Mouse (Mus musculus) intestine, postnatal 0 days (tissue): ENCODE measurements at regions not wholly inside any gene's neighbourhood (a gene's known extent, or its start where the extent isn't known, plus 50 kb on each side); places are given as distances from the start of the nearest gene placed in this dataset.
"Not testable (repeated sequence)": the region's sequence is repeated elsewhere in the genome, so short reads cannot be mapped to it uniquely, and the experiment has no call there.

Experiments
- ATAC-seq: fragments of 200-750 bp; cut with Nextera tagmentation; 2 replicates; pipeline ENCODE4 v1.8.0; 2017; ENCODE audit warnings: mild to moderate bottlenecking, moderate TSS enrichment, moderate library complexity
- H3K27ac ChIP-seq: fragments of 300-500 bp; sonication (generic); 2 replicates; pipeline ENCODE4 v1.5.1; 2014; ENCODE audit warnings: mild to moderate bottlenecking, low read depth, low read length, moderate library complexity
- H3K27me3 ChIP-seq: fragments of 300-500 bp; sonication (generic); replicated peaks from 2 replicates; pipeline ENCODE4 v1.6.1; 2014; ENCODE audit warnings: low read length, mixed read lengths; ENCODE audit not compliant: control insufficient read depth, insufficient read depth
- H3K36me3 ChIP-seq: fragments of 300-500 bp; sonication (generic); 2 replicates; pipeline ENCODE4 v1.6.1; 2014; ENCODE audit warnings: mild to moderate bottlenecking, moderate library complexity; ENCODE audit not compliant: control insufficient read depth, insufficient read depth
- H3K4me1 ChIP-seq: fragments of 300-500 bp; sonication (generic); replicated peaks from 2 replicates; pipeline ENCODE4 v1.6.1; 2014; ENCODE audit warnings: antibody characterized with exemption, low read length, mixed read lengths; ENCODE audit not compliant: control insufficient read depth, insufficient read depth
- H3K4me2 ChIP-seq: fragments of 300-500 bp; sonication (generic); replicated peaks from 2 replicates; pipeline ENCODE4 v1.6.1; 2014; ENCODE audit warnings: low read depth, mild to moderate bottlenecking, moderate library complexity
- H3K4me3 ChIP-seq: fragments of 300-500 bp; sonication (generic); 2 replicates; pipeline ENCODE4 v1.5.1; 2014; ENCODE audit warnings: low read depth, low read length
- H3K9ac ChIP-seq: fragments of 300-500 bp; sonication (generic); 2 replicates; pipeline ENCODE4 v1.6.1; 2014; ENCODE audit warnings: mild to moderate bottlenecking, low read depth, low read length
- H3K9me3 ChIP-seq: fragments of 300-500 bp; sonication (generic); 2 replicates; pipeline ENCODE4 v1.6.1; 2016; ENCODE audit warnings: mixed run types; ENCODE audit not compliant: control insufficient read depth
- CTCF ChIP-seq: sonication (generic); IDR thresholded peaks from 2 replicates; pipeline ENCODE4 v1.5.1; 2016; ENCODE audit warnings: low read depth, mild to moderate bottlenecking, control low read depth, antibody characterized with exemption, moderate library complexity
- WGBS: fragments of 180-500 bp; shearing (Covaris S2); extraction: QIAGEN DNeasy Blood & Tissue Kit; methylation state at CpG from one replicate; pipeline ENCODE4 v1.1.7; 2014; 5-methylcytosine and 5-hydroxymethylcytosine counted together

DNA sequence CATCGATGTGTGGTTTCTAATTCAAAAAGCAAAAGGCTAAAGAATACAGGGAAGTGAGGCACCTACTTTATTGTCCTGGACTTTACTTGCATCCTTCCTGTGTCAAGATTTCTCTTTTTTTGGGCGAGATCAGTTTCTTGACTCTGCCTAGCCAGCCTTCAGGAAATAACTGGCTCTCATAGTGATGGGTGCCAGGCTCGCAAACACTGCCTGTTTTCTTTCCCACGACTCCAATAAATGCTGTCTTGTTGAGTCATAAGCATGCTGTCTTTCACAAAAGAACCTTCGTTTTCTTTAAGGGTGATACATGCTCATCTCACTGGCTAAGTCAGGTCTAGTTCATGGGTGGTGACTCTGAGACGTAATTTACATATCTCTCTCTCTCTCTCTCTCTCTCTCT lies 222.1 kb upstream of the Flrt2 start:
- Histone ChIP-seq H3K36me3 (no peaks in the 10 kb centered on the region), H3K9ac (no peak overlapping the region), H3K27ac (no peak overlapping the region), H3K4me1 (no peaks in the 10 kb centered on the region), H3K27me3 (no peaks in the 10 kb centered on the region), H3K4me2 (no peak overlapping the region), H3K9me3 (no peaks in the 10 kb centered on the region), H3K4me3 (no peak overlapping the region)
- WGBS, result 60% methylated on average over 6 of the region's 6 CpGs
- TF ChIP-seq CTCF, result no peak
- ATAC-seq, result no peak

DNA sequence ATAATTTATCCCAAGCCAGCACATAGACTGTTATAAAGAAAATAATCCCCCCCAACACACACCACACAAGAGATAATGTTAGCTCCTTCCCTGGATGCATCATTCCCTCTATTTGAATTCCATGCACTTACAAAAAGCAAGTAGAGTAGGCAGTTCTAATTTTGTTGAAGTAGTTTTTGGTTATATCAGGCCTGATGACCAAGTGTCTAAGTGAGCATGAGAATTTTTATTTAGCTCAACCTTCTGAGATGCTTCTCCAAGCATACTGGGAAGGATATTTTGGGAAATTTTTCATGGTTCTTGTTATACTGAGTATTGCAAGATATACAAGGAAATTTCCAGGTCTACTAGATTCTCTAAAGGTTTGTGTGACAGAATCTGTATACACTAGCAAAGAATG lies 205.5 kb upstream of the Flrt2 start:
- Histone ChIP-seq H3K27ac (no peak overlapping the region), H3K9ac (no peak overlapping the region), H3K4me1 (no peaks in the 10 kb centered on the region), H3K4me3 (no peak overlapping the region), H3K27me3 (no peaks in the 10 kb centered on the region), H3K9me3 (no peaks in the 10 kb centered on the region), H3K4me2 (no peak overlapping the region), H3K36me3 (no peaks in the 10 kb centered on the region)
- no peak for TF ChIP-seq CTCF
- no peak for ATAC-seq

DNA sequence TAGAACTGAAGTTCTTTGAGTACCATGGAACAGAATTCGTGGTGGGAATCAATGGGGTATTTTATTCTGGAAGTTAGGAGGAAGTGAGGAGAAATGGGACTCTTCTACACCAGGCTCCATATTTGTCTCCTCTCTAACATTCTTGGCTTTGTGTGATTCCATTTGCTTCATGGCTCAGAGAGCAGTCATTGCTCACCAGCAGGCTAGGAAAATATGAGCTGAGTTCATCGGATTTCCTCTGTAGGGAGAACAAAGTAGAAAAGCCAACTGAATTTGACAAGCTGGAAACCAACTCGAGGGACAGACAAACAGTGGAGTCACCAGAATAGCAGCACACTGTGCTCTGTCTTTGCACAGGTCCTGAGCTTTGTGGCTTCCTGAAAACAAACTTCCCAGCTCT lies 203.7 kb upstream of the Flrt2 start:
- H3K9me3 ChIP-seq, result no peaks in the 10 kb centered on the region
- H3K9ac ChIP-seq, result no peak overlapping the region
- H3K4me1 ChIP-seq, result no peaks in the 10 kb centered on the region
- H3K27ac ChIP-seq, result no peak overlapping the region
- no peaks in the 10 kb centered on the region for H3K36me3 ChIP-seq
- 57% methylated on average over 3 of the region's 3 CpGs for WGBS
- no peaks in the 10 kb centered on the region for H3K27me3 ChIP-seq
- H3K4me3 ChIP-seq, result no peak overlapping the region
- no peak for ATAC-seq
- no peak for TF ChIP-seq CTCF
- no peak overlapping the region for H3K4me2 ChIP-seq

DNA sequence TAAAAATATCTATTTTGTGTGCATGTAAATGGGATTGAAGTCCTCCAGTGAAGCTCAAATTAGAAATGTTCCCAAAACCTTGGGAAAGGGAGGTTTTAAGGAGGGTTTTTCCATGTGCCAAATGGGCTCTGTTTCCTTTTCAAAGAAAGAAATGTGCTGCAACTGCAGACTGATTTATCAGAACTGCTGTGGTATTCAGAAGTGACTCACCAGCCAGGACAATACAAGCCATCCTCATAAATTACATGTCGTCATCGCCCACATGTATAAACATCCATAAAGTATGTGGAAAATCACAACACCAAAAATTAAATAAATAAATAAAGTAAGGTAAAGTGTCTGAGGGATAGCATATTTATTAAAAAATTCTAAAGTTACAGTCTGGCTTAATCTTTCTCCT lies 202.7 kb upstream of the Flrt2 start:
- Histone ChIP-seq H3K9ac (no peak overlapping the region), H3K27ac (no peak overlapping the region), H3K36me3 (no peaks in the 10 kb centered on the region), H3K27me3 (no peaks in the 10 kb centered on the region), H3K4me2 (no peak overlapping the region), H3K4me1 (no peaks in the 10 kb centered on the region), H3K4me3 (no peak overlapping the region), H3K9me3 (no peaks in the 10 kb centered on the region)
- no peak for TF ChIP-seq CTCF
- 80% methylated on average over 2 of the region's 2 CpGs for WGBS
- no peak for ATAC-seq

DNA sequence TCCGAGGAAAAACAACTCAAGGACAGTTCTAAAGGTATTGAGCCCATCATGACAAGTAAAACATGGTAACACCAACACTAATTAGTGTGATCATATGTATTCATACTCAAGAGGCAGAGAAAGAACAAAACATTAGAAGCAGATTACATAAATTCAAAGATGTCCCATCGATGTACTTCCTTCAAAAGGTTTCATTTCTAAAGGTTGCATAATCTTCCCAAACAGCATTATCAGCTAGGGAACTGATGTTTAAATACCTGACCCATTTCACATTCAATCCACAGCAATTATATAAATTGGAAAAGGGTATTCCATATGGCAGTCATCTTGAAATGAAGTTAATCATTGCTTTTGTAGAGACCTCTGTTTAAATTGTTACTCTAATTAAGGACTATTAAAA lies 202.2 kb upstream of the Flrt2 start:
- Histone ChIP-seq H3K9ac (no peak overlapping the region), H3K27ac (no peak overlapping the region), H3K27me3 (no peaks in the 10 kb centered on the region), H3K4me3 (no peak overlapping the region), H3K4me1 (no peaks in the 10 kb centered on the region), H3K4me2 (no peak overlapping the region), H3K9me3 (no peaks in the 10 kb centered on the region), H3K36me3 (no peaks in the 10 kb centered on the region)
- no peak for ATAC-seq
- WGBS, result 81% methylated on average over 2 of the region's 2 CpGs
- TF ChIP-seq CTCF, result no peak

DNA sequence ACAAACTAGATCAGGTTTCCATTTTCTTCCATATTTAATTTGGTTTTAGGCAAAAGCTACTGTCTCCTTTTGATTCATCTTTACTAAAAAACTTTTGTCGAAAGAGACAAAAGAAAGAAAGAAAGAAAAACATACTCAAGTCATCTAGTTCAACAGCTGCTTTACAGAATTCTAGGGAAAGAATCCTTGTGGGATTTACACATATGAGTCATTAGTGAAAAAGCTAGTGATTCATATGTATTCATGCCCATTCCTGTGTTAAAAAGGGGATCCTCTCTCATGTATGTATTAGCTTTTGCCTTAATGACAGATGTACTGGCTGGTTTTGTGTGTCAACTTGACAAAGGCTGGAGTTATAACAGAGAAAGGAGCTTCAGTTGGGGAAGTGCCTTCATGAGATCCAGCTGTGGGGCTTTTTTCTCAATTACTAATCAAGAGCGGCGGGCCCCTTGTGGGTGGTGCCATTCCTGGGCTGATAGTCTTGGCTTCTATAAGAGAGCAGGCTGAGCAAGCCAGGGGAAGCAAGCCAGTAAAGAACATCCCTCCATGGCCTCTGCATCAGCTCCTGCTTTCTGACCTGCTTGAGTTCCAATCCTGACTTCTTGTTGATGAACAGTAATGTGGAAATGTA lies 200.1 kb upstream of the Flrt2 start:
- not testable (repeated sequence) for H3K27ac ChIP-seq, H3K4me2 ChIP-seq, H3K4me3 ChIP-seq, H3K4me1 ChIP-seq, H3K36me3 ChIP-seq, H3K9me3 ChIP-seq, H3K27me3 ChIP-seq, H3K9ac ChIP-seq, ATAC-seq
- WGBS, result 80% methylated on average over 3 of the region's 3 CpGs

DNA sequence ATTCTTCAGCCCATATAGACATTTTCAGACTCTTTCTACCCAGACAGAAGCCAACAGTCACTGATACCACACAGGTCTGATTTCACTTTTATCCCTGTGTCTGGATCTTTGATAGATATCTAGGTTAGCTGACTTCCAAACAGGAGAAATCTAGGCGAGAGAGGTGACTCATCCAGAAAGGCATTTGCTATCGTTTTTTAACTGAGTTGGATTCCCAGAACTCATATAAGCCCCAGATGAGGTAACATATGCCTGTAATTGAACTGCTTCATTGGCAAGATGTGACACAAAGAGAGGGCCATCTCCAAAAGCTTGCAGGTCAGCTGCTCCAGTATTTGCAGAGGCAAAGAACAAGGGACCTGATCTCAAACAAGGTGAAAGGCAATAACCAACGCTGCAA lies 190.6 kb upstream of the Flrt2 start:
- no peak for TF ChIP-seq CTCF
- H3K9ac ChIP-seq, result no peak overlapping the region
- H3K9me3 ChIP-seq, result no peaks in the 10 kb centered on the region
- no peaks in the 10 kb centered on the region for H3K36me3 ChIP-seq
- no peak for ATAC-seq
- H3K4me2 ChIP-seq, result no peak overlapping the region
- H3K27me3 ChIP-seq, result no peaks in the 10 kb centered on the region
- no peak overlapping the region for H3K27ac ChIP-seq
- WGBS, result 64% methylated on average over 3 of the region's 3 CpGs
- no peak overlapping the region for H3K4me3 ChIP-seq
- H3K4me1 ChIP-seq, result no peaks in the 10 kb centered on the region
